Mouse (Mus musculus) gastrocnemius, adult 2 months (tissue): ENCODE measurements around the gene Fitm1. TPM values are rescaled to one million over a fixed set of nuclear protein-coding genes. Genes with fewer than 3 reads are reported as not detected.

Experiments used
- DNase-seq: peaks from one replicate; pipeline ENCODE4 v3.0.0; 2022
- H3K27ac ChIP-seq: fragments of 200-600 bp; 2 replicates; pipeline ENCODE4 v1.8.1; 2022; ENCODE audit warnings: mild to moderate bottlenecking
- H3K4me3 ChIP-seq: fragments of 200-600 bp; 2 replicates; pipeline ENCODE4 v1.8.1; 2022; ENCODE audit warnings: mild to moderate bottlenecking, moderate library complexity
- CTCF ChIP-seq: fragments of 200-600 bp; IDR thresholded peaks from 2 replicates; pipeline ENCODE4 v1.8.1; 2022; ENCODE audit warnings: antibody characterized with exemption, mild to moderate bottlenecking, moderate library complexity
- intact Hi-C: fragments of 180-260 bp; cut with DNase I; formaldehyde crosslinking; loops from one replicate; pipeline ENCODE4 v1.15.1; 2025
- long read RNA-seq, 2 experiments: library from polyadenylated mRNA; stranded (forward); transcript quantifications; one replicate each; pipeline ENCODE4 v2.0.0; 2021
- total RNA-seq, 2 experiments: library from RNA; stranded (reverse); gene quantifications; 2 replicates each; pipeline ENCODE4 v1.2.3; 2021

Fitm1 gene
- total RNA-seq = 100 to 1,000 TPM; 282 to 334 TPM
- long read RNA-seq, experiment 1, transcript Fitm1-201 (2 exons, 971 nt) = major isoform, 276 of 300 reads
- long read RNA-seq, experiment 1, partial matches to known transcripts = 0 of 300 reads
- long read RNA-seq, experiment 1, other reads (novel, unspliced or antisense) = 24 of 300 reads
- long read RNA-seq, experiment 2, transcript Fitm1-201 (2 exons, 971 nt) = major isoform, 307 of 338 reads
- long read RNA-seq, experiment 2, partial matches to known transcripts = 0 of 338 reads
- long read RNA-seq, experiment 2, other reads (novel, unspliced or antisense) = 31 of 338 reads

DNA sequence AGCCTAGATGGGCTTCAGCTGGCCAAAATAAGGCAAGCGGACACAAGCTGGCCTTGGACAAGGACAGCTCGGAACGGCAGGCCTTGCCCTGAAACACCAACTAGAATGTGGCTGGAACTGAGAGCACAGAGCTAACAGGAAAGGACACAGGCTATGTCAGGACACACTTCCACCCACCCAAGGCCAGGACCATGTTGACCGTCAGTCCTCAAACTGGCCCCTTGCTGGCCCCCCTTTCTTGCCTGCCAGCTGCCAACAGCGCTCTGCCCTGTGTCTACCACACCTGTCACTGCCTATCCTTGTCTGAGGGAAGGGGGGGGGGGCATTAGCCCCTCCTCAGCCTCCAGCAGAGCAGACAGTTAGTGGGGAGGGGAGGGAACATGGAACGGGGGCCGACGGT, at the start of gene Fitm1:
Gene Fitm1, plus strand, starts transcription at position 316 of the 400 bp plus-strand sequence.
- intact Hi-C loops = loop anchor here (1.0 to 2.0 kb wide), 2 partner anchors 15 to 16 kb away; partner anchors contain the start of genes A730061H03Rik, Dcaf11, Psme2 and Rnf31
- peak; percentile 89 for DNase-seq
- Histone ChIP-seq H3K27ac (peak within 1 kb of the TSS; percentile 99), H3K4me3 (peak within 1 kb of the TSS; percentile 78)
- TF ChIP-seq CTCF = no peak

DNA sequence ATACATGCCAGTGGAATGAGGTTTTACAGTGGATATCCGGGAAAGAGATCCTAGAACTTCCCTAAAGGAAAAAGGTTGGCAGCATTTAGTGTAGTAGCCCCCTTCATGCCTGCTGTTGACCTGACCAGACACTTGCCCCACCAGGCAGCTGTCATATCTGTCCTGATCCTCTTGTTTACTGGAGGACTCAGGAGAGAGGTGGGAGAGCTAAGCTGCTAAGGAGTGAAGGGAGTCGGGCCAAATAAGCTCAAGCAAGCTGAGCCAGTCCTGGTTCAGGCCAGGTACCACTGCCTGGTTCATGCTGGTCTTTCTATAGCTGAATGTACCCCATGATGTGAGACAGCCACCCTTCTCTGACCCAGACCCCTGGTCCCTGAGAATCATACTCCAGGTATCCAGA, 48.7 kb upstream of the Fitm1 start:
- no peak for DNase-seq
- H3K27ac ChIP-seq = no peak overlapping the region
- intact Hi-C loops = loop anchor here (2.0 kb wide), 1 partner anchor 30 kb away; no protein-coding TSS in a partner anchor

DNA sequence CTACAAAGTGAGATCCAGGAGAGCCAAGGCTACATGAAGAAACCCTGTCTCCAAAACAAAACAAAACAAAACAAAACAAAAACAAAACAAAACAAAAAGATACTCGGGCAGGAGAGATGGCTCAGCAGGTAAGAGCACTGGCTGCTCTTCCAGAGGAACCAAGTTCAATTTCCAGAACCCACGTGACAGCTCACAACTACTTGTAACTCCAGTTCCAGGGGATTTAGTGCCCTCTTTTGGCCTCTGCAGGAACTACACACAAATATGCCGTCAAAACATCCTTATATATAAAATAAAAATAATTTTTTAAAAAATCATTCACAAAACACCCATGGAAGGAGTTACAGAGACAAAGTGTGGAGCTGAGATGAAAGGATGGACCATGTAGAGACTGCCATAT, 47.5 kb upstream of the Fitm1 start:
- H3K4me3 ChIP-seq = no peak overlapping the region
- intact Hi-C loops = loop anchor here (2.0 kb wide), 1 partner anchor 31 kb away; no protein-coding TSS in a partner anchor
- TF ChIP-seq CTCF = peak; percentile 55
- no peak for DNase-seq
- no peak overlapping the region for H3K27ac ChIP-seq

More for the DNA sequence above, 48.7 kb upstream of the Fitm1 start:
- no peak for TF ChIP-seq CTCF
- no peak overlapping the region for H3K4me3 ChIP-seq

- intact Hi-C loops = loop anchor here (2.0 kb wide), 1 partner anchor 39 kb away; no protein-coding TSS in a partner anchor
- TF ChIP-seq CTCF = peak; percentile 68
- H3K4me3 ChIP-seq = no peak overlapping the region
- DNase-seq = peak; percentile 45
- H3K27ac ChIP-seq = no peak overlapping the region
These were observed 39.2 kb upstream of the Fitm1 start for GRCm38 (mm10) chr14:55536116-55536745.

DNA sequence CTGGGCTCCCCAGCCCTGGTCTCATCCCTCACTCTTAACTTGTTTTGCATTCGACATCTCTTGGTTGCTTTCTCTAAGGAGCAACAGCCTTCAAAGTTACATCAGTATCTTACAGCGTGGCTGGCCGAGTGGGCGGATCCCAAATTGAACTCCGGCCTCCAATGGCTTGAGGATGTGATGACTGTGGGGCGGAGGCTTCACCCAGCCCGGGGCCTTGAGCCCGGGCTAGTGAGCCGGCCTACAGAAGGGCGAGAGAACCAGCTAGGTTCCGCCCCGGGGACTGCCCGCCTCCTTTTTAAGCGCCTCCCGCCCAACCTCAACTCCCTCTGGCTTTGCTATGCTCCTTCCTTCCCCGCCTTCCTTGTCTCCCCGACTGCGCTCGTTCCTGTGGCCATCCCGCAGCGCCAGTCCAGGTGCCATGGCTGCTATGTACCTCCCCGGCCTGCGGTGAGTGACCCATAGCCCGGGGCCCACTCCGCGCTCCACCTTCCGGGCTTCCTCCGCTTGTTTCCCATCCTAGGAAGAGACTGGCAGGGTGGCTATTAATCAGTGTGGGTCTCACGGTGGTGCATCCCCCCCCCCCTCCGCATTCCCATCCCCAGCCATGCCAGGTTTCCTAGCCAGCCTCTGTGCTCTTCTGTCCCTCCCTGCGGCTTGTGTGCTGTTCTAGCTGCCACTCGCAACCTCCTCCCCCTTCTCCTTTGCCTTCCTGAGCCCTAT, 35.2 kb upstream of the Fitm1 start, which contains the start of gene Pck2:
Gene Pck2, plus strand, starts transcription at position 200 of the 720 bp plus-strand sequence.
- no peak for TF ChIP-seq CTCF
- peak; percentile 92 for DNase-seq
- Histone ChIP-seq H3K27ac (peak within 1 kb of the TSS; percentile 86), H3K4me3 (peak within 1 kb of the TSS; percentile 78)
- intact Hi-C loops = no loop called here

DNA sequence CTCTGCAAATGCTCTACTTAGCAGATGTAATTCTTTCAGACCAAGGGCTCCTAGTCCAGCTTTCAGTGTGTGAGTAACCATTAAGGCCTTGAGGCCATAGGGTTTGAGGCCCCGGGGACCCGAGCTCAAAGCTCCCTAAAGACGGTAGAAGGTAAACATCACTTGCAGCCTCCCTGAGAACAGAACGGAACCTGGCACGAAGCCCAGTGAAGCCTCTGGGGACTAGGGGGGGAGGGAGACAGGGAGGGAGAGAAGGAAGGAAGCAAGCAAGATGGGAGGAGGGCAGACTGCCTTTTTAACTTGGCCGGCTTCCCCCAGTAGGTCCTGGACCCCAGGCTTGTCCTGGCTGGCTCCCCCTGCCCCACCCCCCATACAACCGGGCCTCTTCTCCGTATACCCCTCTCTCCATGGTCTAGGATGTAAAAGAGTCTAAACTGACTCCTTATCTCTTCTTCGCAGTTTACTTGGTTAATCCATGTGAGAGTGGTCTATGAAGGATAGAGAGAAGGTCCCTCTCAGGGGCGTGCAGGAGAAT, 34.6 kb upstream of the Fitm1 start:
- intact Hi-C loops = no loop called here
- H3K4me3 ChIP-seq = peak overlapping the region; percentile 78
- H3K27ac ChIP-seq = peak overlapping the region; percentile 86
- no peak for TF ChIP-seq CTCF
- DNase-seq = peak; percentile 84

GRCm38 (mm10) chr14:55542268-55542667, 33.1 kb upstream of the Fitm1 start:
- H3K27ac ChIP-seq = no peak overlapping the region
- no peak for TF ChIP-seq CTCF
- H3K4me3 ChIP-seq = no peak overlapping the region
- intact Hi-C loops = no loop called here
- DNase-seq = no peak

DNA sequence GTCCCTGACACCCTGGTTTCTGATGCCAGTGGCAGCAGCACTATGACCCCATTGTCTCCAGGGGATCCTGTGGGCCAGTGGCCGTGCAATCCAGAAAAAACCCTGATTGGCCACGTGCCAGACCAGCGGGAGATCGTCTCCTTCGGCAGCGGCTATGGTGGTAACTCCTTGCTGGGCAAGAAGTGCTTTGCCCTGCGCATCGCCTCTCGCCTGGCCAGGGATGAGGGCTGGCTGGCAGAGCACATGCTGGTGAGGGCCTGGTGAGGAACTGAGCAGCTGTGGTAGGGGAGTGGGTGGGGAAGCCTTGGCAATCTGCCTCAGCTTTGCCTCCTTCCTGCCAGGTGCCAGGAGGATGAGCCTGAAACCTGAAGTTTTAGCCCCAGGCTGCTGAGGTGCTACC, 31.1 kb upstream of the Fitm1 start:
- intact Hi-C loops = no loop called here
- no peak for DNase-seq
- TF ChIP-seq CTCF = no peak
- Histone ChIP-seq H3K27ac (no peak overlapping the region), H3K4me3 (no peak overlapping the region)

DNA sequence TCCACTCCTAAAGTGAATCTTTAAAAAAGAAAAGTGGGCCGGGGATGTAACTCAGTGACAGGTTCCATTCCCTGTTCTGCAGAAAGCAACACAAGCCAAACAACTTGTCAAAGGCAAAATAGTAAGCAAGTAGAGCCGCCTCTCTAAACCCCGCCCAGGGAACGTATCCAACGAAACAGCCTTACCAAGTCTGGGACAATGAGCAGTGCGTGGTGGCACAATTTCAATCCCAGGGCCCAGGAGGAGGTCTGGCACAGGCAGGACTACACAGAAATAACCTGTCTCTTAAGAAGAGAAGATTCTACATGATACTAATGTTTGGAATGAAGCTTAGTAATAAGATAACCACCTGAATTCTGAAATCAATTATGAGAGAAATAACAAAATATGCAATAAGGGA, 25.2 kb upstream of the Fitm1 start:
- no peak for TF ChIP-seq CTCF
- no peak overlapping the region for H3K27ac ChIP-seq
- DNase-seq = no peak
- intact Hi-C loops = no loop called here
- no peak overlapping the region for H3K4me3 ChIP-seq

DNA sequence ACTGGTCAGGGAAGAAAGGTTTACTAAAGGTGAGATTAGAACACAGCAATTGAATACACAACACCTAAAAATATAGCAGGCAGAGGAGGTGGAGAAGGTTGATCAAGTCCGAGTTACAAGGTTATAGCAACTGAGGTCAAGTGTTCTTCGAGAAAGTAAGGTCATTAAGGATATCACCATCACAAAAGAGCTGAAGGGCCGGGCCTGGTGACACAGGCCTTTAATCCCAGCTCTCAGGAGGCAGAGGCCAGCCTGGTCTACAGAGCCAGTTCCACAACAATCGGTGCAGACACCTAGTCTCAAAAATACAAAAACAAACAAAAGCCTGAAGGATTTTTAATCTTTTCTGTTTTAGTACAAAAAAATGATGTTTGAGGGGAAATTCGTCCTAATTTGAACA, 24.1 kb upstream of the Fitm1 start:
- no peak for DNase-seq
- Histone ChIP-seq H3K4me3 (no peak overlapping the region), H3K27ac (no peak overlapping the region)
- intact Hi-C loops = no loop called here
- TF ChIP-seq CTCF = no peak

GRCm38 (mm10) chr14:55551794-55552193, 23.6 kb upstream of the Fitm1 start:
- Histone ChIP-seq H3K27ac (no peak overlapping the region), H3K4me3 (no peak overlapping the region)
- DNase-seq = no peak
- intact Hi-C loops = no loop called here
- no peak for TF ChIP-seq CTCF

DNA sequence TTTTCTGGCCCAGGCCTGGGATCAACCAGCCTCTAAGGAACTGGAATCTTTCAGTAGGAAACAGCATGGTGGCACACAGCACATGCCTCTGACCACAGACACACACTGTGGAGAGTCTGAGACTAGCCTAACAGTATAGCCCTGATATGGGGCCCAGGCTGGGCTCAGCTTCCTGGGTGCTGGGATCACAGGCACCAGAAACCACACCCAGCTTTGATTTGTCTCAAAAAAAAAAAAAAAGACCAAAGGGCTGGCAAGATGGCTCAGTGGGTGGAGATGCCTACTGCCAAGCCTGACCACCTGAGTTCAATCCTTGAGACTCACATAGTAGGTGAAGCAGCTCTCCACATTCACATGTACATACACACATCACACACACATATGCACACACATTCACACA, 20.8 kb upstream of the Fitm1 start:
- Histone ChIP-seq H3K27ac (no peak overlapping the region), H3K4me3 (no peak overlapping the region)
- intact Hi-C loops = loop anchor here (5.0 kb wide), 1 partner anchor 48 kb away; the partner anchor contains the start of gene Irf9
- DNase-seq = no peak
- TF ChIP-seq CTCF = no peak
